Mouse (Mus musculus): ENCODE data around the gene Rassf3. TPM values are rescaled to one million over a fixed set of nuclear protein-coding genes. Genes with fewer than 3 reads are reported as not detected.
A peak's percentile ranks its signal among the peaks of the same experiment; 100 is the strongest.

Gene Rassf3
- polyA plus RNA-seq, 1 experiment from 2014 or later: 13.5 TPM

DNA sequence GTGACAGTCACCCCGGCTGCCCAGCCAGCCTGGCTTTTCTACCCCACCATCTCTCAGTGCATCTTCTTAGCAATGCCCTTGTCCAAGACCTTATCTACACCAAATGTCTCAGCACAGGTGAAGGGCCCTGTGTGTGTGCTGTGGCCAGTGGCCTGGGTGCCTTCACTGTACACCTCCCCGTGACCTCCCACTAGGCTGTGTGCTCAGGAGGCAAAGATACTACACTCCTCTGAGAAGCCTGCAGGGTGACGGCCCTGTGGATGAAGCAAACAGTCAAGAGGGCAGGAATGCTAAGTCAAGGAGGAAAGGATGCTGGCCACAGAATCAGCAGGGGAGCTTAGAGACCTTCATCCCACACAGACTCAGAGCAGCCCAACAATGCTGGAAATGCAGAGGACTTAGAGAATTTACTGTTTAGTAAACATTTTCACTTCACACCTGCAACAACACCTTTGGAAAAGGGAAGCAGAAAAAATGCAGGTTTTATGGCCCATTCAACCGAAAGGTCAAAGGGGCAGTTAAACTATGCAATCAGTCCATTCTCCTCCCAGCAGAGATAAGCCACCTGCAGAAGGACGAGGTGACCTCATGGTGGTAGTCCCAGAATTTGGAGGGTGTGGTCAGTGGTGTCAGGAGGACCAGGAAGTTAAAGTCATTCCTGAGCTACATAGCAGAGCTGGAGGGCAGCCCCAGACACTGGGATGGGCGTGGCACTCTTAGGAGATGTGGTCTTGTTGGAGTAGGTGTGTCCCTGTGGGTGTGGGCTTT is 21.3 kb downstream of the Rassf3 start:
- no peak overlapping the region for H3K4me3 ChIP-seq
- no peak overlapping the region for H3K27ac ChIP-seq
- no peak for ATAC-seq (ENCODE audit: low FRiP score, low read depth)
- H3K27me3 ChIP-seq (replicated peaks): no peaks in the 10 kb centered on the region
- WGBS: 61% methylated on average over 6 of the region's 6 CpGs
- no peaks in the 10 kb centered on the region for H3K36me3 ChIP-seq
- H3K4me1 ChIP-seq: peaks cover 5% of the 10 kb centered on the region; the same call in 1 of the 2 replicates
- H3K9ac ChIP-seq: no peak overlapping the region
- no peaks in the 10 kb centered on the region for H3K9me3 ChIP-seq
- no peak overlapping the region for H3K4me2 ChIP-seq (replicated peaks)

DNA sequence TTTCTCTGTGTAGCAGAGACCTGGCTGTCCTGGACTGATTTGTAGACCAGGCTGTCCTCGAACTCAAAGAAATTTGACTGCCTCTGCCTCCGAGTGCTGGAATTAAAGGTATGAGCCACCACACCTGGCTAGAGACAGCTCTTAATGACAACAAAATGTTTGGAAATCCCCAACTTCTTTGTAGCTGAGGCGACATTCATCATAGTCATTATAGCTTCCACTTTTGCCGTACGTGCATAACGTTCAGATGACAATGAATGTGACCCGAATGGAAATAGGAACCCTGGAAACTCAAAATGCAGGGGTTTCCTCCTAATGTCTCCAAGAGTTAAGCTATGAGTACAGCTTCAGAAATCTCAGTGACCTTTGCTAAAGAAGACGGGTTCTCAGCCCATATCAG is 22.1 kb downstream of the Rassf3 start:
- Histone ChIP-seq H3K9me3 (no peaks in the 10 kb centered on the region), H3K9ac (no peak overlapping the region), H3K27ac (no peak overlapping the region), H3K27me3 (replicated peaks) (no peaks in the 10 kb centered on the region), H3K4me3 (no peak overlapping the region), H3K36me3 (no peaks in the 10 kb centered on the region), H3K4me1 (no peaks in the 10 kb centered on the region; the same call in 1 of the 2 replicates), H3K4me2 (replicated peaks) (no peak overlapping the region)
- whole genome bisulfite sequencing: 85% methylated on average over 8 of the region's 8 CpGs
- ATAC-seq (ENCODE audit: low FRiP score, low read depth): no peak

DNA sequence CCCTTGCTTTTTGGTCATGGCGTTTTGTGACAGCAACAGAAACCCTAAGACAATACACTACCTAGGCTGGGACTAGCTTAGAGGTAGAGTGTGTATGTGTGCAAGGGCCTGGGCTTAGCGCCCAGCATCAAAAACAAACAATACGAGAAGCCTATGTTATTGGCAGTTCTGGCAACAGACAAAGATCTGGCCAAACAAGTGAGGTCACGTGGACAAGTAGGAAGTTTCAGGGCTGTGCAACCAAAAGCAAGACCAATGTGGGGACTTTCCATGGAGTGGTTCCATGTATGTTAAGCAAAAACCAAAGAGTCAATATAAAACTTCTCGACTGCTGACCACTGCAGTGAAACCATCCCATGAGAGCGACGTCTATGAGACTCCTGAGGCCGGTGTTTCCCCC is 30.3 kb downstream of the Rassf3 start:
- no peaks in the 10 kb centered on the region for H3K36me3 ChIP-seq
- 89% methylated on average over 8 of the region's 8 CpGs for WGBS
- H3K9me3 ChIP-seq: no peaks in the 10 kb centered on the region
- no peak overlapping the region for H3K4me2 ChIP-seq (replicated peaks)
- H3K4me1 ChIP-seq: 0 out of 2 replicates have a peak, but pooled peaks cover 6% of the 10 kb centered on the region
- H3K27me3 ChIP-seq (replicated peaks): no peaks in the 10 kb centered on the region
- no peak overlapping the region for H3K4me3 ChIP-seq
- no peak for ATAC-seq (ENCODE audit: low FRiP score, low read depth)
- no peak overlapping the region for H3K9ac ChIP-seq
- no peak overlapping the region for H3K27ac ChIP-seq

DNA sequence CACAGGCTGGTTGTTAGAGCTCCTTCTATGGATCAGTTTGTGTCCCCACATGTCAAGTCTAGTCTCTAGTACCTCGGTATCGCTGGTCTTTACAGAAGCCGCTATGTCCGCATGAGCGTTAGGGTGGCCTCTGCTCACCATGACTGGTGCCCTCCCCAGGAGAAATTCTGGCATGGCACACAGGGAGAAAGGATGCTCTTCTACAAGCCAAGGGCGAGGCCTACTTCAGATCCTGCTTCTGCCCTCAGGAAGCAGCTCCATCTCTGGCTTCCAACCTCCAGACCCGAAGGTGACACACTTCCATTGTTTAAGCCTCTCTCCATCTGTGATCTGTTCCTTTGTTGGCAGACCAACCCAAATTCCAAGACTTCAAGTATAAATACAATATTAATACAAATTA is 31.9 kb downstream of the Rassf3 start:
- 88% methylated on average over 7 of the region's 7 CpGs for WGBS

DNA sequence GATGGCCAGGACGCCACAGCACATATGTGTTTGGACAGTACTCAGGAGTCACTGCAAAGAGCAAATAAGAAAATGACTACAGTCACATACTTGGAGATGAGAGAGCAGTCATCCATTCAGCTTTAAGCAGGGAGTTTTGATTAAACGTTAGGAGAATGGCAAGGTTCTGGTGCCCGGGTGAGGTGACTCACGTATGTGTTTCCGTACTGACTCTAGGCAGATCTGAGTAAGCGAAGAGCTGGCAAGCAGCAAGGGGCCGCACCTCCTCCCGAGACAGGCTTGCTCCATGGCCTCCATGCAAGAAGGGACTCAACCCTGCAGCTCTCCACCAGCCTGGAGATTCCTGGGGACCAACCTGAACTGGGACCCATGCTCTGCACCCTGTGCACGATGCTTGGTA is 32.4 kb downstream of the Rassf3 start:
- Histone ChIP-seq H3K27me3 (replicated peaks) (no peaks in the 10 kb centered on the region), H3K9me3 (no peaks in the 10 kb centered on the region), H3K9ac (no peak overlapping the region), H3K4me1 (0 out of 2 replicates have a peak, but pooled peaks cover 6% of the 10 kb centered on the region), H3K4me3 (no peak overlapping the region), H3K36me3 (no peaks in the 10 kb centered on the region), H3K27ac (no peak overlapping the region), H3K4me2 (replicated peaks) (no peak overlapping the region)
- no peak for ATAC-seq (ENCODE audit: low FRiP score, low read depth)
- WGBS: 93% methylated on average over 9 of the region's 9 CpGs

More for the DNA sequence above, 31.9 kb downstream of the Rassf3 start:
- Histone ChIP-seq H3K36me3 (no peaks in the 10 kb centered on the region), H3K9ac (no peak overlapping the region), H3K9me3 (no peaks in the 10 kb centered on the region), H3K27ac (no peak overlapping the region), H3K4me1 (0 out of 2 replicates have a peak, but pooled peaks cover 6% of the 10 kb centered on the region), H3K4me3 (no peak overlapping the region), H3K4me2 (replicated peaks) (no peak overlapping the region), H3K27me3 (replicated peaks) (no peaks in the 10 kb centered on the region)
- ATAC-seq (ENCODE audit: low FRiP score, low read depth): no peak

DNA sequence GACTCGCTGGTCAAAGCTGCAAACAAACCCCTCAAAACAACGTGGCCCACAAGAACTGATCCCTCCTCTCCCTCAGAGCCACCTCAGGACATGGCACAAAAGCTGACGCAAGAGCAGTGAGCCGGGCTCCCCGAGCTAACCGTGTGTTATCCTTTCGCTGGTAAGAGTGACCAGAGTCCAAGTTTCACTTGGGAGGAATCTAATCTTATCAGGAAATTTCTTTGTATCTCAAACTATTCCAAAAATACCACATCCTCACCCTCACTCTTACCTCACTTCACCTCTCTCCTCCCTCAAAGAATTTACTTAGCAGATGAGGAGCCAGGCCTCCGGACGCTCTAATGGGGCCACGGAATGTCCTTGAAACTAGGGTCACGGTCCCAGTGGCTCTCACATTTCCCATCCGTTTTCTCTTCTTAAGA is 36.8 kb downstream of the Rassf3 start:
- Histone ChIP-seq H3K4me3 (no peak overlapping the region), H3K36me3 (no peaks in the 10 kb centered on the region), H3K9me3 (no peaks in the 10 kb centered on the region), H3K9ac (no peak overlapping the region), H3K27ac (no peak overlapping the region), H3K4me2 (replicated peaks) (no peak overlapping the region), H3K27me3 (replicated peaks) (no peaks in the 10 kb centered on the region), H3K4me1 (peaks cover 9% of the 10 kb centered on the region; the same call in 1 of the 2 replicates)
- 89% methylated on average over 12 of the region's 12 CpGs for WGBS
- no peak for ATAC-seq (ENCODE audit: low FRiP score, low read depth)

DNA sequence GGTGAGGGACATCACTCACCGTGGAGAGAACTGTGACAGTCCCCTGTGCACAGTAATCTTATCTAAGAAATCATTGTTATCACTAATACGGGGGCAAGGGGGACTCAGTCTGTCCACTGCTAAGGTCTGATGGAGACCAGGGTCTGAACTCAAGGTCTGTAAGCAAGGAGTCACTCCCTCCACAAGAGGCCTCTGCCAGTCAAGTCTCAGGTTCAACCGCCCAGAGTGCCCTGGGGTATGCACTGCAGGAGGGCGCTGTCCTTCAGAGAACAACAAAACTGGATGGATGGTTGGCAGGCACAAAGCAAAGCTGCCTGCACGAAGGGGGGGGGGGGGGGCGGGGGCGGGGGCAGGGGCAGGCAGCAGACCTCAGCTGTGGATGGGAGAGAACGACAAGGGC is 38.0 kb downstream of the Rassf3 start:
- no peak overlapping the region for H3K27ac ChIP-seq
- no peaks in the 10 kb centered on the region for H3K27me3 ChIP-seq (replicated peaks)
- peak; percentile 33; the same call in 1 of the 2 replicates for ATAC-seq (ENCODE audit: low FRiP score, low read depth)
- H3K9ac ChIP-seq: no peak overlapping the region
- no peak overlapping the region for H3K4me2 ChIP-seq (replicated peaks)
- no peaks in the 10 kb centered on the region for H3K9me3 ChIP-seq
- H3K36me3 ChIP-seq: no peaks in the 10 kb centered on the region
- peaks cover 12% of the 10 kb centered on the region; the same call in 1 of the 2 replicates for H3K4me1 ChIP-seq
- H3K4me3 ChIP-seq: no peak overlapping the region
- 62% methylated on average over 7 of the region's 8 CpGs for WGBS

DNA sequence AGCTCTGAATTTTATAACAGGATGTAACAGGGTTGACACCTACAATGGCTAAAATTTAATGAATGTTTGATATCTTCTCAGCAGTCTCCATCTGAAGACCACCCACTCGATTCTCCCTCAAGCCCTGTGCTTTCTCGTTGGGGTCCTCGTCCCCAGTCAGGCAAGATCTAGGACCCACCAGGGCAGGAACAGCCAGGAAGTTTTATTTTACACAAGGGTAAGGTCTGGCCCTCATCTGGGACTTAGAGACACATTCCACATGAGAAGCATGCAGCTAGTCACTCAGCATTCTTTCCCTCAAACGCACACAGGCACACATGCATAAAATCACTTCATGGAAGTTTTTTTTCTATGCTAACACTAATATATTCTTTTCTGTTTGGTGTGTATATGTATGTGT is 39.5 kb downstream of the Rassf3 start:
- Histone ChIP-seq H3K36me3 (no peaks in the 10 kb centered on the region), H3K27ac (no peak overlapping the region), H3K4me1 (peaks cover 22% of the 10 kb centered on the region), H3K9me3 (no peaks in the 10 kb centered on the region), H3K4me3 (no peak overlapping the region), H3K27me3 (replicated peaks) (no peaks in the 10 kb centered on the region), H3K9ac (no peak overlapping the region), H3K4me2 (replicated peaks) (no peak overlapping the region)
- no peak for ATAC-seq (ENCODE audit: low FRiP score, low read depth)
- WGBS: 69% methylated on average over 4 of the region's 4 CpGs

DNA sequence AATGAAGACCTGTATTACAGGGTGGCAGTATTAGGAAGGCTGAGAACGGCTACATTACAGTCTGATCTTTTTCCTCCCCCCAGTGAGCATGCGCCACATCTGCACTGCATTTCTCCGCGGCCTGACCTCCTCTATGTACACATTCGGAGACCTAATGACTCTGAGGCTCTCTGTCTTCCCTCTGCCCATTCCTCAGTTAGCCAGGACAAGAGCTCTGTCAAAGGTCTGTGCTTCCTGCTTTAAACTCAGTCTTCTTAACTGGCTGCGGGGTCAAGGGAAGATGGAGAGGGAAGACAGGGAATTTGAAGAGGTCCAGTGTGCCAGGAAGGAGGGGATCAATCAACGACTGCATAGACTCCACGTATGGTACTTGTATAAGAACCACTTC is 39.9 kb downstream of the Rassf3 start:
- Histone ChIP-seq H3K27ac (no peak overlapping the region), H3K9me3 (no peaks in the 10 kb centered on the region), H3K36me3 (no peaks in the 10 kb centered on the region), H3K4me3 (no peak overlapping the region), H3K9ac (no peak overlapping the region), H3K27me3 (replicated peaks) (no peaks in the 10 kb centered on the region), H3K4me1 (peaks cover 22% of the 10 kb centered on the region), H3K4me2 (replicated peaks) (no peak overlapping the region; the same call in 1 of the 2 replicates)
- no peak for ATAC-seq (ENCODE audit: low FRiP score, low read depth)
- WGBS: 49% methylated on average over 8 of the region's 8 CpGs

DNA sequence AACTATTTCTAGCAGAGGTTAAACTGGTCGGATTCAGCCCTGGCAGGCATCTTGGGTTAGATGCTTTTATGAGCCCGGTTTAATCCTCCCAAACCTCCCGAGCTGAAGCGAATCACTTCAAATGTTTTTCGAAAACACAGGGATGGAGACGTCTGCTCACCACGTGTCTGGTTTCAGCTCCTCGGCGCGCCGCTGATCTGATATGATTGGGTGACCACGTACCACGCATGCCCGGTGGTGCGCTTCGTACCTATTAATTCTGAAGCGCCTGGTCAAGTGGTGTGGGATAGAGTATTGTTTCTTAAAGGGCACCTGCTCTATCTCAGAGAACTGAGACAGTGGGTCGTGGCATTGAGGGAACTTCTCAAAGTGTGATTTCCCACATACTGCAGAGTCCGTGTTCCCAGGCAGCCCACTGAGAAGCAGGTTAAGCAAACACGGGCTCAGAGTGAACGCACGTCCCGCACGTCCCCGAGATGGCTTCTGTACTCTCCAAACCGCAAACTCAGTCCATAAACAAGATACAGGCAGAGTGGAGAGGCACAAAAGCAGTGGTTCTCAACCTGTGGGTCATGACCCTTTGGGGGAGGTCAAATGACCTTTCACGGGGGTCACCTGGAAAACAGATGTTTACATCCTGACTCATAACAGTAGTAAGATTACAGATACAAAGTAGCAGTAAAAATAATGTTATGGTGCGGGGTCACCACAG is 40.4 kb downstream of the Rassf3 start:
- Histone ChIP-seq H3K4me1 (peaks cover 22% of the 10 kb centered on the region), H3K9ac (no peak overlapping the region), H3K4me3 (no peak overlapping the region), H3K9me3 (no peaks in the 10 kb centered on the region), H3K4me2 (replicated peaks) (peak overlapping the region; percentile 26; the same call in 1 of the 2 replicates), H3K36me3 (no peaks in the 10 kb centered on the region), H3K27me3 (replicated peaks) (no peaks in the 10 kb centered on the region), H3K27ac (no peak overlapping the region)
- 68% methylated on average over 28 of the region's 28 CpGs for WGBS
- no peak for ATAC-seq (ENCODE audit: low FRiP score, low read depth)

DNA sequence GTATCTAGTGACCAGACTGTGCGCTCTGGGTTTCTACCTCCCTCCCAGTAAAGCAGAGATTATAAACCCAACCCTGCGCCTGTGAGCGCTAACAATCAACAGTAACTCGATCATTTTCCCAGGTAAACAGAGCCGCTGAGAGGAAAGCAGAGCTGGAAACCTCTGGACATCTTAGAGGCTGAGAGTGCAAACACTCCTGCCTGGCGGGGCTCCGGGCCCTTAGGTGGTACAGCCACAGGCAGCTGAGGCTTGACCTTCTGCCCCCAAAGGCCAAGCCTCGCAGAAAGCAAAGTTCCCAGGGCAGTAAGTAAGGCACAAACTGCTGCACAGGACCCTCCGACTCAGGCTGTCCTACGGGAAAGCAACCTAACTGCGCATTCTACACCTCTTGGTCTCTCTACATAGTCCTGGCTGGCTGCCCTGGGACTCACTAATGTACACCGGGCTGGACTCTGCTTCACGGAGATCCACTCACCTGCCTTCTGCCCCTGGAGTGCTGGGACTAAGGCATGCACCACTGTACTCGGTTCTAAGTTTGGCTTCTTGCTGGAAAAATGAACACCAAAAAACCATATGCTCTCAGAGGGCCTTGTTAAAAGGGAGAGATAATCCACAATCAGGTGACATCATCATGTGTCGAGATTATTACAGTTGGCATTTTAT is 41.6 kb downstream of the Rassf3 start:
- H3K4me1 ChIP-seq: peaks cover 32% of the 10 kb centered on the region
- WGBS: 82% methylated on average over 15 of the region's 15 CpGs
- no peaks in the 10 kb centered on the region for H3K36me3 ChIP-seq

DNA sequence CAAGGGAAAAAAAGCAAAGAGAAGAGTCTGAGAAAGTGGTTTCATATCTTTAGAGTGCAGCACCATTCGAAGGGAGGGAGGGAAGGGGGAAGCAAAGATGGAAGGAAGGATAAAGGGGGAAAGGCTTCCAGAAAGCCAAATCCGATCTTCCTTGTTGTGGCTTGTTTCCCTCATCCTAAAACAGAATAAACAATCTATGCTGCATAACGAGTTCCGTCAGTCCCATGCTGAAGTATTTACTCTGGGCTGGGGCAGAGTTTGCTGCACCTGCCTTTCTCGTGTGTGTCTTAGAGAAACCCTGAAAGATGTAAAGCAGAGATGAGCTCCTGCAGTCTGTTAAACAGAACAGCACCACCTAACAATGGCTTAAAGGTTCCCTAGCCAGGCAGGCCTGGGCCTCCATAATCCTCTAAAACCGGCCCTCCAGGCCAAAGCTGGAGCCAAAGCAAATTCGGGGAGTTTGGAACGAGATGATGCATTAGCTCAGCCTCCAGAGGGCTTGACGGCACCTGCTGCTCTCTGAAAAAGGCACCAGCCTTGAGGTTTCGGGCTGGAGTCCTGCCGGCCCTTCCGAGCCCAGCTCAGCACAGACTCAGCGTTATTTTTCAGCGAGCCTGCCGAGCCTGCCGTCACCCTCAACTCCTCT is 43.4 kb downstream of the Rassf3 start:
- Histone ChIP-seq H3K9ac (no peak overlapping the region), H3K4me1 (peaks cover 39% of the 10 kb centered on the region), H3K27ac (no peak overlapping the region), H3K9me3 (no peaks in the 10 kb centered on the region), H3K4me2 (replicated peaks) (no peak overlapping the region), H3K36me3 (no peaks in the 10 kb centered on the region), H3K4me3 (no peak overlapping the region), H3K27me3 (replicated peaks) (no peaks in the 10 kb centered on the region)
- 44% methylated on average over 16 of the region's 16 CpGs for WGBS
- no peak for ATAC-seq (ENCODE audit: low FRiP score, low read depth)

More for the DNA sequence above, 41.6 kb downstream of the Rassf3 start:
- Histone ChIP-seq H3K4me2 (replicated peaks) (no peak overlapping the region), H3K27me3 (replicated peaks) (no peaks in the 10 kb centered on the region), H3K9me3 (no peaks in the 10 kb centered on the region), H3K9ac (no peak overlapping the region), H3K27ac (no peak overlapping the region), H3K4me3 (no peak overlapping the region)
- ATAC-seq (ENCODE audit: low FRiP score, low read depth): no peak

All from neural tube, embryonic 12.5 days (tissue).